In the genomic region with DNA sequence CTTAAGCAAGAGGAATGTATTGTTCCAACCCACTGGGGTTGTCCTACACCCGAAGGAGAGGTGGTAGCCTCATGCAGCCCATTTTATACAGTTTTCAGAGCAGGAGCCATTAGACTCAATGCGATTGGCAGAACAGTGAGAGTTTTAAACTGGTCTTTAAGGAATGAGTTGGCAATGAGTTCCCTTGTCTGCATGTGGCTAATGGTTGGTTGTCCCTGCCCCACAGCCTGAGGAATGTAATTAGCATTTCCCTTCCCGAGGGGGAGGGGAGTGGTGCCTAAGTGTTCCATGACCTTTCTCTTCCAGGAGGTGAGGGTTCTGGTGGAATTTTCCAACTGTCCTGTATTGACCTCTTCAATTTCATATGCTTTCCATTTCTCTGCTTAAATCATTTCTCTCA, we compare ENCODE assay signal across 26 mouse cellular contexts.
DNase-seq lines count a peak whose midpoint lies in the region; ATAC-seq lines count a peak whose summit lies in the region.
"Had no signal": no experiment of that assay in that cellular context is flagged by ENCODE, and none has a peak within 500 bp of the region (broad histone marks: within the 10 kb centered on the region; RNA-seq: fewer than 3 reads in every experiment).

No protein-coding gene starts in this region.

- H3K27me3 ChIP-seq in kidney, embryonic 14.5 days (ENCODE audit: control insufficient read depth, insufficient read depth, low read length), result no peaks in the 10 kb centered on the region
- H3K27me3 ChIP-seq in midbrain, embryonic 11.5 days (ENCODE audit: control insufficient read depth, insufficient read depth, low read length), result no peaks in the 10 kb centered on the region
- no peaks in the 10 kb centered on the region for H3K27me3 ChIP-seq in midbrain, embryonic 16.5 days (ENCODE audit: control insufficient read depth, insufficient read depth, low read depth, low read length)
- H3K27me3 ChIP-seq: embryonic facial prominence, embryonic 15.5 days; heart, embryonic 13.5 days; liver, embryonic 15.5 days; lung, embryonic 15.5 days; megakaryocyte, embryonic 14.5 days; Patski had no signal

- H3K9me3 ChIP-seq in kidney, embryonic 14.5 days (ENCODE audit: control insufficient read depth, low read length), result no peaks in the 10 kb centered on the region
- H3K9me3 ChIP-seq in midbrain, embryonic 11.5 days (ENCODE audit: control insufficient read depth, low read length), result no peaks in the 10 kb centered on the region
- H3K9me3 ChIP-seq in midbrain, embryonic 16.5 days (replicated peaks; ENCODE audit: control insufficient read depth, low read length, poor library complexity, severe bottlenecking), result no peaks in the 10 kb centered on the region
- H3K9me3 ChIP-seq: embryonic facial prominence, embryonic 15.5 days; heart, embryonic 13.5 days; liver, embryonic 15.5 days; lung, embryonic 15.5 days; megakaryocyte, embryonic 14.5 days had no signal

- H3K4me1 ChIP-seq in kidney, embryonic 14.5 days (ENCODE audit: control insufficient read depth, insufficient read depth, low read length), result no peaks in the 10 kb centered on the region
- H3K4me1 ChIP-seq in midbrain, embryonic 11.5 days (ENCODE audit: control insufficient read depth, insufficient read depth, low read length), result no peaks in the 10 kb centered on the region
- H3K4me1 ChIP-seq in midbrain, embryonic 16.5 days (ENCODE audit: control insufficient read depth, insufficient read depth, low read length), result no peaks in the 10 kb centered on the region
- H3K4me1 ChIP-seq: embryonic facial prominence, embryonic 15.5 days; heart, embryonic 13.5 days; liver, embryonic 15.5 days; lung, embryonic 15.5 days; megakaryocyte, embryonic 14.5 days had no signal

- H3K27ac ChIP-seq in kidney, embryonic 14.5 days (ENCODE audit: low read depth, low read length), result no peak overlapping the region
- no peak overlapping the region for H3K27ac ChIP-seq in midbrain, embryonic 11.5 days (ENCODE audit: low read depth, low read length)
- no peak overlapping the region for H3K27ac ChIP-seq in midbrain, embryonic 16.5 days (ENCODE audit: low read length)
- H3K27ac ChIP-seq: embryonic facial prominence, embryonic 15.5 days; heart, adult 2 months; heart, embryonic 13.5 days; left cerebral cortex, adult 2 months; liver, embryonic 15.5 days; lung, embryonic 15.5 days had no signal

- H3K9ac ChIP-seq in kidney, embryonic 14.5 days (ENCODE audit: low read depth, low read length), result no peak overlapping the region
- H3K9ac ChIP-seq in midbrain, embryonic 11.5 days (ENCODE audit: low read length), result no peak overlapping the region
- H3K9ac ChIP-seq in midbrain, embryonic 16.5 days (ENCODE audit: low read depth, low read length), result no peak overlapping the region
- H3K9ac ChIP-seq: embryonic facial prominence, embryonic 15.5 days; heart, embryonic 13.5 days; liver, embryonic 15.5 days; lung, embryonic 15.5 days had no signal

- no peaks in the 10 kb centered on the region for H3K36me3 ChIP-seq in kidney, embryonic 14.5 days (ENCODE audit: control insufficient read depth, insufficient read depth, low read length)
- no peaks in the 10 kb centered on the region for H3K36me3 ChIP-seq in midbrain, embryonic 11.5 days (ENCODE audit: control insufficient read depth, insufficient read depth, low read length)
- no peaks in the 10 kb centered on the region for H3K36me3 ChIP-seq in midbrain, embryonic 16.5 days (ENCODE audit: control insufficient read depth, insufficient read depth, low read length)
- H3K36me3 ChIP-seq: embryonic facial prominence, embryonic 15.5 days; heart, embryonic 13.5 days; liver, embryonic 15.5 days; lung, embryonic 15.5 days had no signal

- H3K4me2 ChIP-seq in kidney, embryonic 14.5 days (replicated peaks; ENCODE audit: low read depth, low read length), result no peak overlapping the region
- H3K4me2 ChIP-seq in midbrain, embryonic 11.5 days, result no peak overlapping the region
- H3K4me2 ChIP-seq in midbrain, embryonic 16.5 days (ENCODE audit: low read length), result no peak overlapping the region
- H3K4me2 ChIP-seq: embryonic facial prominence, embryonic 15.5 days; heart, embryonic 13.5 days; liver, embryonic 15.5 days; lung, embryonic 15.5 days had no signal

- H3K4me3 ChIP-seq in kidney, embryonic 14.5 days (ENCODE audit: low read length), result no peak overlapping the region
- H3K4me3 ChIP-seq in midbrain, embryonic 11.5 days (ENCODE audit: low read depth, low read length), result no peak overlapping the region
- no peak overlapping the region for H3K4me3 ChIP-seq in midbrain, embryonic 16.5 days (ENCODE audit: low read depth, low read length)
- H3K4me3 ChIP-seq: embryonic facial prominence, embryonic 15.5 days; heart, adult 2 months; heart, embryonic 13.5 days; left cerebral cortex, adult 2 months; liver, embryonic 15.5 days; lung, embryonic 15.5 days; megakaryocyte, embryonic 14.5 days had no signal

- no peak for ATAC-seq in kidney, embryonic 14.5 days (ENCODE audit: low FRiP score, low TSS enrichment)
- 0 out of 2 replicates have a peak, but pooled peaks have one; percentile 9 for ATAC-seq in midbrain, embryonic 11.5 days (ENCODE audit: low FRiP score)
- ATAC-seq in midbrain, embryonic 16.5 days, result no peak
- ATAC-seq: activated CD4-positive, CD25-positive, alpha-beta regulatory T cell, adult 4 months; intestine, postnatal 0 days; Patski had no signal

- DNase-seq in adrenal gland, postnatal 14 days, result peak; percentile 4
- DNase-seq in adrenal gland, postnatal 4 days (ENCODE audit: low spot score in 2 of 2), result no peak
- peak; percentile 25 for DNase-seq in kidney, adult 11 months
- no peak for DNase-seq in midbrain, embryonic 11.5 days (ENCODE audit: low spot score, missing footprints)
- no peak for DNase-seq in spleen, postnatal 14 days (ENCODE audit: low spot score in 2 of 2)
- DNase-seq: adrenal gland, adult 8-10 months; cerebellum, adult 8-10 months; cerebellum, postnatal 36 days; gastrocnemius, postnatal 36 days; heart, adult 2 months; heart, postnatal 14 days; lung, postnatal 36 days; right cerebral cortex, adult 18-20 months; thymus, adult 18-20 months; thymus, postnatal 36 days had no signal

- WGBS in kidney, embryonic 14.5 days, result 44% methylated on average over 3 of the region's 3 CpGs
- 58% methylated on average over 3 of the region's 3 CpGs for WGBS in midbrain, embryonic 11.5 days
- WGBS in midbrain, embryonic 16.5 days, result 48% methylated on average over 3 of the region's 3 CpGs

Comparison
In these comparisons a context has a peak if more than half of its experiments do, and no peak if none do; other contexts are left out.
1. DNase-seq: peak in adrenal gland, postnatal 14 days (single experiment) and kidney, adult 11 months (single experiment); none in adrenal gland, postnatal 4 days (0 of 2), midbrain, embryonic 11.5 days (single experiment) and spleen, postnatal 14 days (0 of 2).